Mouse (Mus musculus): Measurements from ENCODE around the gene Bsn. TPM values are rescaled to one million over a fixed set of nuclear protein-coding genes. Genes with fewer than 3 reads are reported as not detected.

Bsn gene
- polyA plus RNA-seq, 1 experiment from 2014 or later: 4.7 TPM

DNA sequence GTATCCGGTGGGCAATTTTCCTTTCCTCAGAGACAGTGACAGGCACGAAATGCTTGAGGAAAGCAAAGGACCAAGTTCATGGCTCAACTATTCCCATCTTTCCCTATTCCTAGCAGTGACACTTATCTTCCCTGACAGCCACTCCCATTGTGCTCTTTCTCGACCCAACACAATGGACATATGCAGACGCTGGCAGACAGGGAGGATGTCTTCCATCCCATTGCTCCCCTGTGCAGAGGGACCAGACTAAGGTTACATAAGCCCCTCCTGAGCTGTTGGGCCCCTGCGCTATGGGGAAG is 747 bp downstream of the Bsn start:
- no peak for ATAC-seq
- H3K4me1 ChIP-seq: peaks cover 24% of the 10 kb centered on the region
- peak overlapping the region; percentile 90 for H3K9ac ChIP-seq
- peak overlapping the region; percentile 71 for H3K4me3 ChIP-seq
- H3K27me3 ChIP-seq: 0 out of 2 replicates have a peak, but pooled peaks cover 2% of the 10 kb centered on the region
- 34% methylated on average over 5 of the region's 5 CpGs for WGBS
- H3K9me3 ChIP-seq (replicated peaks): no peaks in the 10 kb centered on the region
- H3K36me3 ChIP-seq (ENCODE audit: poor library complexity, severe bottlenecking): no peaks in the 10 kb centered on the region
- peak overlapping the region; percentile 81 for H3K4me2 ChIP-seq
- peak overlapping the region; percentile 36; the same call in 1 of the 2 replicates for H3K27ac ChIP-seq

DNA sequence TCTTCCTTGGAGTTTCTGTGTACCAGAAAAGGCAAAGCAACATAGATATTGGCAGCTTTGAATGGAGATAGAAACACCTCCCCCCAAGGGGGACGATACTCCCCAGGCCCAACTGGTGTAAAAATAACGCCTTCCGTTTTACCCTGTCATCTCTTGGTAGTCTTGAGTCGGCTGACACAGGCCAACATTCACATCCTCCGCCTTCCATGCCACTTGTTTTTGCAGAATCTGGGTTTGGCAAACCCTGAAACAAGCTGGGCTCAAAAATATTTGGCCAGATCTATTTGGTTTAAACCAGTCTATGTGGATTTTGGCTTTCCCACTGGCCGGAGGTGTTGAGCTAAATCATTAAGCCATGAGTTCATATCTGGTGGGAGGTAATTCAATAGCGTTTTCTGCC is 1.2 kb downstream of the Bsn start:
- H3K27me3 ChIP-seq: 0 out of 2 replicates have a peak, but pooled peaks cover 1% of the 10 kb centered on the region
- ATAC-seq: no peak
- no peak overlapping the region for H3K27ac ChIP-seq
- H3K9ac ChIP-seq: peak overlapping the region; percentile 90
- H3K4me2 ChIP-seq: peak overlapping the region; percentile 81
- H3K4me3 ChIP-seq: peak overlapping the region; percentile 71
- peaks cover 24% of the 10 kb centered on the region for H3K4me1 ChIP-seq
- no peaks in the 10 kb centered on the region for H3K36me3 ChIP-seq (ENCODE audit: poor library complexity, severe bottlenecking)
- no peaks in the 10 kb centered on the region for H3K9me3 ChIP-seq (replicated peaks)
- WGBS: 84% methylated on average over 7 of the region's 7 CpGs

DNA sequence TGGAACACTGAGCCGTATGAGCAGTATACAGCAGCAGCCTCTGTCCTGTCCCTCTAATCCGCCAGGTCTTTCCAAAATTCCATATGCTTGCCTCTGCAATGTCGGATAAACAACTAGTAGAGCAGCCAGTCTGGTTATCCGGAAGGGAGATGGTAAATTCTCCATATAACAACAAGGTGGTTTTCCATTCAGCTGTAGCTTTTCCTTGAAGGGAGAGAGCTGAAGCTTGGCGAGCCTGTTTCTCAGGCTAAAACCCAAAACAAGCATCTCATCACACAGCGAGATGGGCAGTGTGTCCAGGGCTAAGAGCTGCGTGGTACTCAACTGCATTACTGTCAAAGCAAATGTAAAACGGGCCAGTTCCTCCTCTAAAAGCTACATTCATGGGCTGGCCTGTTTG is 1.7 kb downstream of the Bsn start:
- no peak for ATAC-seq
- H3K4me2 ChIP-seq: peak overlapping the region; percentile 81
- no peaks in the 10 kb centered on the region for H3K9me3 ChIP-seq (replicated peaks)
- no peaks in the 10 kb centered on the region for H3K27me3 ChIP-seq
- no peak overlapping the region for H3K4me3 ChIP-seq
- no peaks in the 10 kb centered on the region for H3K36me3 ChIP-seq (ENCODE audit: poor library complexity, severe bottlenecking)
- no peak overlapping the region for H3K27ac ChIP-seq
- H3K4me1 ChIP-seq: peaks cover 24% of the 10 kb centered on the region
- 84% methylated on average over 8 of the region's 8 CpGs for WGBS
- H3K9ac ChIP-seq: 0 out of 2 replicates have a peak overlapping the region, but pooled peaks have one; percentile 90

DNA sequence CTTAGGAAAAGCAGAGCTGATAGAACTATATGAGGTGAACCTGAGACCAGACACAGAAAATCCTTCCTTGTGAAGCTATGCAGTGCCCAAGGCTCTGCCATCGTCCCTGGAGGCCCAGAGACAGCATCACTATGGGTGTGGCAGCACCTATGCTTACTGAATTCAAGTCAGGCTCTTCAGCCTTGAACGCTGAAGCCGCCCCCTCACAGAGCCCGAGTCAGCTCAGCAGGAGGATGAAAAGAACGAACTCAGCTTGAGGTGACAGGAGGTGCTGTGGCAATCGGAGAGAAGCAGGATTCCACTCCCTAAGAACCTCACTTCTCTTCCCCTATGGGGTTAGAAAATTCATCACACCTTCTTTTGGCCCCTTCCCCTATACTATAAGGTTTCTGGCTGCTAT is 2.6 kb downstream of the Bsn start:
- Histone ChIP-seq H3K36me3 (ENCODE audit: poor library complexity, severe bottlenecking) (no peaks in the 10 kb centered on the region), H3K27ac (no peak overlapping the region), H3K27me3 (no peaks in the 10 kb centered on the region), H3K4me3 (no peak overlapping the region), H3K9me3 (replicated peaks) (no peaks in the 10 kb centered on the region), H3K4me1 (peaks cover 24% of the 10 kb centered on the region), H3K9ac (0 out of 2 replicates have a peak overlapping the region, but pooled peaks have one; percentile 12), H3K4me2 (peak overlapping the region; percentile 81)
- no peak for ATAC-seq
- WGBS: 52% methylated on average over 6 of the region's 6 CpGs

DNA sequence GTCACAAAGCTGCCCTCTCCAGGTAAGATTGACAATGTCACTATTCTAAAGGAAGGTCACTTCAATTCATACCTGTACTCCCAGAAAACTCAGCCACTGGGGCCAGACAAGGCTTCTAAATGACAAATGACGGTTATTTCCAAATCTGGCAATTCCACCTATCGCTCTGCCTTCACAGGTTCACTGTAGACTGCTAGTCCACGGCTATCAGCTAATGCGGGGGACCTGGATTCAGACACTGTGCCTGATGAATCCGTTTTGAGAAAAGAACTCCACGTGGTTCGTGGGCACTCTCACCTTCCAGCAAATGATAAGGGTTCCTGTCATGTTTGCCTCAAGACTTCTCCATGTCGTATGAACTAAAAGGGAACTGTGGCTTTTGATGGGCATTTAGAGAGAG is 4.4 kb downstream of the Bsn start:
- H3K4me3 ChIP-seq: no peak overlapping the region
- H3K9ac ChIP-seq: no peak overlapping the region
- WGBS: 88% methylated on average over 8 of the region's 8 CpGs
- H3K4me2 ChIP-seq: no peak overlapping the region
- H3K27me3 ChIP-seq: no peaks in the 10 kb centered on the region
- H3K27ac ChIP-seq: no peak overlapping the region
- H3K9me3 ChIP-seq (replicated peaks): no peaks in the 10 kb centered on the region
- no peaks in the 10 kb centered on the region for H3K36me3 ChIP-seq (ENCODE audit: poor library complexity, severe bottlenecking)
- H3K4me1 ChIP-seq: peaks cover 24% of the 10 kb centered on the region
- no peak for ATAC-seq

DNA sequence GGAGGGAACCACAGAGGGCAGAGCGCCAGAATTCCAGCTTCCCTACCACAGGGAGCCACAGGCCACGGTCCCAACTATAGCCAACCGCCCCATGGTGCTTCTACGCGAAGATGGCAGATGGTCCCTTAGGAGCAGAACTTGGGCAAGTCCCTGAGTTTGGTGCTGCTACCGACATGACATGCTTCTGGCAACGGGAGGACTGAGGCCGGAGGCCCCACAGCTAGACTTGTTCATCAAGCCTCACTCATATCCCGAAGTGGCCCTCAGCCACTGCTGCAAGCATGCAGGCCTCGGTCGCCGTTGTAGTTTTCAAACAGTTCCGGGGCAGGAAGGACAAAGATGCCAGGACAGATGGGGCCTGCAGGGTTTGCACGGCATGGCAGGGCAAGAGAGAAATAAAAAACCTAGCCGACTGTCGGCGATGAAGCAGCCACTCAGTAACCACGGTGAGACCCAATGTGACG is 6.6 kb downstream of the Bsn start:
- Histone ChIP-seq H3K36me3 (ENCODE audit: poor library complexity, severe bottlenecking) (no peaks in the 10 kb centered on the region), H3K27ac (no peak overlapping the region), H3K4me1 (peaks cover 12% of the 10 kb centered on the region), H3K9me3 (replicated peaks) (no peaks in the 10 kb centered on the region), H3K27me3 (no peaks in the 10 kb centered on the region), H3K4me2 (no peak overlapping the region), H3K9ac (no peak overlapping the region), H3K4me3 (no peak overlapping the region)
- 93% methylated on average over 19 of the region's 19 CpGs for WGBS
- ATAC-seq: no peak

DNA sequence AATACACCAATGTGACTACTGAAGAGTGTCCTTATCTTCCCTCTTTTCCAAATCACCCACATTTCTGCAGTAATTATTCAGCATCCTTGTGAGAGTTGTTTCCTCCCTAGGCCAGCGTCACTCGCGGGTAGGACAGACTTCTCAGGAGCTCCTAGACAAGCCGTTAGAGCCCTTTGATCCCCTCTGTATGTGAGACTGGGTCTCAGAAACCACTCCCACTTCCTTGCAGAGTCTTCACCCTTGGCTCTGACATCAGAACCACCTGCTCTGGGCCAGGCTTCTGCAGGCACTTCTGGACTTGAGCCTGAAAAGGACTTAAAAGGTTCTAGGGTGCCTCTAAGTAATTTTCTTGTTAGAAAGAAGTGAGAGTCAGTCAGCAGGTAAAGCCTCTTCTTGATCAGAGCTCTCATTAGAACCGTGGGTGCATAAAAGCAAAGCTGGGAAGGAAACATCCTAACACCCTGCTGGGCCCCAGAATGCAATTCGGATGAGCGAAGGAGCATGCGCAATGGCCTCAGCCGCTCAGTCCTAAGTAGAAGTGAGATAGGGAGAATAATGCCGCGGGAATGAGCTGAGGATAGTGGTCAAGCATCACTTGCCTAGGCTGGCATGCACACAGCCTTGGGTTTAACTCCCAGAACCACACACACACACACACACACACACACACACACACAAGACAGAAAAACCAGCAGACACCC is 7.2 kb downstream of the Bsn start:
- 69% methylated on average over 11 of the region's 11 CpGs for WGBS
- no peak overlapping the region for H3K4me2 ChIP-seq
- ATAC-seq: no peak
- no peaks in the 10 kb centered on the region for H3K27me3 ChIP-seq
- no peak overlapping the region for H3K9ac ChIP-seq
- H3K9me3 ChIP-seq (replicated peaks): no peaks in the 10 kb centered on the region
- H3K4me1 ChIP-seq: peaks cover 6% of the 10 kb centered on the region
- no peak overlapping the region for H3K27ac ChIP-seq
- no peak overlapping the region for H3K4me3 ChIP-seq
- no peaks in the 10 kb centered on the region for H3K36me3 ChIP-seq (ENCODE audit: poor library complexity, severe bottlenecking)

DNA sequence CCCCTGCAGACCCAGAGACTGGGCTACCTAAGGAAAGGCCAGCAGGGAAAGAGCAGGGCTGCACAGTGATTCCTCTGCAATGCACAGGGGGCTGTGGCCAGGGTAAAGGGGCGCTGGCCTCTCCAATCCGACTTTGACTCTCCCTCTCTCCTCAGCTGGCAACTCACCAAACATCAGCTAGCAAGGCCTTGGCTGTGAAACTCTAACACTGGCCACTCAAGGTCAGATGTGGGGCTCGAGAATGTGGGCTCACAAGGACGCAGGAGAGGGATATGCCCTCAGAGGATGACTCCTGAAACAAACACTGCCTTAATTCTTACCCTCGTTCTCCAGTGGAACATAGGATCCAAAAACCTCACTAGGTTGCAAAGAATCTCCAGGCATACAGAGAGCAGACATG is 11.8 kb downstream of the Bsn start:
- Histone ChIP-seq H3K36me3 (ENCODE audit: poor library complexity, severe bottlenecking) (no peaks in the 10 kb centered on the region), H3K27ac (no peak overlapping the region), H3K9me3 (replicated peaks) (no peaks in the 10 kb centered on the region), H3K9ac (no peak overlapping the region), H3K27me3 (no peaks in the 10 kb centered on the region), H3K4me1 (0 out of 2 replicates have a peak, but pooled peaks cover 4% of the 10 kb centered on the region), H3K4me3 (no peak overlapping the region), H3K4me2 (no peak overlapping the region)
- no peak for ATAC-seq
- WGBS: 79% methylated on average over 5 of the region's 5 CpGs

DNA sequence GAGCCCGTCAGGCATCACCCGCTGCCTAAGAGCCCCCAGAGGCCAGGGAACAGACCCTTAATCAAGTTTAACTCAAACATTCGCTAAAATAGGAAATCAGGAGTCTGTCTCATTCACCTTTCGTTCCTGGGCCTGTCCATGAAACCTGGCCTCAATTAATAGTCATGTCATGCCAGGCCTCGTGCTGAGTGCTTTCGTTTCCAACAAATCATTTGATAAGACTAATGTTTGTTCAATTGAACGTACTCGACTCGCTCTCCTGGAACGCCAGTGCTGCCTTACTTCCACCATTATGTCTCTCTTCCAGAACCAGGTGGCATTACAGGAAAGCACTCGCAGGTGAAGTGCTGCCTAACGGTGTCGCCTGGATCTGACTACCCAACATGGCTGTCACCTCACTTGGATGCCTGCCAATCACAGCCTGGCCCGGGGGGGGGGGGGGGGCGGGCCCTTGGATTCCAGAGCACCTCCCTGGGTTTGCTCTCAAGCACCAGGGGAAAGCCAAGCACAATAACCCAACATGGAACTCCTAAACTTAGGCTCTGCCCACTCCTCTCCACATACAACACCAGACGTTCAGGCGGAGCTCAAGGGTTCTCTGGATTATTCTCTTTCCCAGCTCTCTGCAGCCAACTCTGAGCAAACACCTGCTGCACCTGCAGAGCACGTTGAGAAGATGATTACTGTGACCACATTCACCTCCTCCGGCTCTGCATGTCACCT is 14.9 kb downstream of the Bsn start:
- Histone ChIP-seq H3K4me2 (no peak overlapping the region), H3K4me1 (peaks cover 8% of the 10 kb centered on the region; the same call in 1 of the 2 replicates), H3K27me3 (no peaks in the 10 kb centered on the region), H3K36me3 (ENCODE audit: poor library complexity, severe bottlenecking) (no peaks in the 10 kb centered on the region), H3K27ac (no peak overlapping the region), H3K9me3 (replicated peaks) (no peaks in the 10 kb centered on the region), H3K4me3 (no peak overlapping the region), H3K9ac (no peak overlapping the region)
- ATAC-seq: no peak
- 83% methylated on average over 19 of the region's 19 CpGs for WGBS

DNA sequence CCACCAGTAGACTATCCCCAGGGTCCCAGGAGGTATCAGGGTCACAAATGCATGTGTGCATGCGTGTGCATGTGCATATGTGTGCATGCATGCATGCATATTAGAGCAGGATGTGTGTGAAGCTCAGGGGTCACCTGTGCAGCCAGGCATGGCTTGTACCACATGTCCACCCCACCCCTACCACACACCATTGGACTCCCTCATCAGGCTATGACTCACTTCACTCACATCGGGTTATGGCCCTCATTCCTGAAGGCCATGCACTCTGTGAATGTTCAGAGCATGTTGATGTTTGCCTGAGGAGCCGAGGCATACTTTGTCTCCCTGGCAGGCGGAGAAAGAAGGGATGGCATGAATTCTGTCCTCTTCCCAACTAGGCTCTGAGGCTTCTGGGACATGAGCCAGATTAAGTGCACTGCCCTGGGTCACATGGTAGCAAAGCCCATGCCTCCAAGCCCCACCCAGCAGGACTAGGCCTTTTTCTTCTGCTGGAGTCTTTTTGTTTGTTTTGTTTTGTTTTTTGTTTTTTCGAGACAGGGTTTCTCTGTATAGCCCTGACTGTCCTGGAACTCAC is 17.3 kb downstream of the Bsn start:
- no peak overlapping the region for H3K9ac ChIP-seq
- H3K4me2 ChIP-seq: no peak overlapping the region
- H3K27me3 ChIP-seq: no peaks in the 10 kb centered on the region
- no peak for ATAC-seq
- no peak overlapping the region for H3K4me3 ChIP-seq
- WGBS: 79% methylated on average over 5 of the region's 5 CpGs
- no peak overlapping the region for H3K27ac ChIP-seq
- H3K9me3 ChIP-seq (replicated peaks): no peaks in the 10 kb centered on the region
- H3K36me3 ChIP-seq (ENCODE audit: poor library complexity, severe bottlenecking): no peaks in the 10 kb centered on the region
- H3K4me1 ChIP-seq: peaks cover 8% of the 10 kb centered on the region; the same call in 1 of the 2 replicates

DNA sequence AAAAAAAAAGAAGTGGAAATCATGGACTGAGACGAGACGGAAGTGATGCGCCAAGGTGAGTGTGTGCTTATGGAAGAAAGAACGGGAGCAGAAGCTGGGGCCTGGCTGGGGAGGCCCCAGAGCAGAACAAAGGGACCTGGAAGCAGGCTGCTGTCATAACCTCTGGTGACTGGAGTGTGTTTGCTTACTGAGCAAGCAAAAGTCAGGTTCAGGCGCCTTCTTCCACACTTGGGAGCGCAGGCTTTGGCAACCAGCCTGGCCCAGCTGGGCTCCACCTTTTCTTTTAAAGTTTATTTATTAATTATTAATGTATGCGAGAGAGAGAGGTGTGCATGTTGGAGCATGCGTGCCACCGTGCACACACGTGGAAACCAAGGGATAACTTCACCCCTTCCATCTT is 20.4 kb downstream of the Bsn start:
- Histone ChIP-seq H3K4me2 (no peak overlapping the region), H3K36me3 (ENCODE audit: poor library complexity, severe bottlenecking) (no peaks in the 10 kb centered on the region), H3K9me3 (replicated peaks) (no peaks in the 10 kb centered on the region), H3K4me1 (peaks cover 4% of the 10 kb centered on the region; the same call in 1 of the 2 replicates), H3K4me3 (no peak overlapping the region), H3K27me3 (no peaks in the 10 kb centered on the region), H3K27ac (no peak overlapping the region), H3K9ac (no peak overlapping the region)
- 82% methylated on average over 10 of the region's 10 CpGs for WGBS
- no peak for ATAC-seq

DNA sequence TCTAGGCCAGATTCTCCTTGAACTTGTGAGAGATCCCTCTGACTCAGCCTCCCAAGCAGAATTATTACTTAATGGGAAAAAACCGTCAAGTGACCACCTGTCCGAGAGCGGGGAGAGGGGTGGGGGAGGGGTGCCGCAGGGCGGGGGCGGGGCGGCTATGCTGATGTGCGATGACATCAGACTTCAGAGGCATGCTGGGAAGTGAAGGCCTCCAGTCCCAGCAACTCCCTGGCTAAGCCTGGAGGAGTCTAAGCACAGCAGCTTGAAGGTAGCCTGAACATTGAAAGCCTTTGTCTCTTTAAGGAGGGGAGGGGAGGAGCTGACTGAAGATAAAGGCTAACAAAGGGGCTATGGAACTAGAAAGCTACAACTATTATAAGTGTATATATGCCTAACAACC is 25.0 kb downstream of the Bsn start:
- Histone ChIP-seq H3K9me3 (replicated peaks) (no peaks in the 10 kb centered on the region), H3K27ac (no peak overlapping the region), H3K4me2 (no peak overlapping the region), H3K27me3 (no peaks in the 10 kb centered on the region), H3K4me3 (no peak overlapping the region), H3K9ac (no peak overlapping the region), H3K36me3 (ENCODE audit: poor library complexity, severe bottlenecking) (no peaks in the 10 kb centered on the region), H3K4me1 (no peaks in the 10 kb centered on the region)
- WGBS: 32% methylated on average over 8 of the region's 8 CpGs
- no peak for ATAC-seq

Data from forebrain, embryonic 13.5 days (tissue).